Mouse (Mus musculus) liver, embryonic 11.5 days (tissue): ENCODE measurements around the gene Tbc1d1. TPM values are rescaled to one million over a fixed set of nuclear protein-coding genes. Genes with fewer than 3 reads are reported as not detected.

Experiments used
- ATAC-seq: fragments of 200-750 bp; cut with Nextera tagmentation; replicated peaks from 2 replicates; pipeline ENCODE4 v1.8.0; 2017; ENCODE audit warnings: moderate number of reproducible peaks, mild to moderate bottlenecking, moderate TSS enrichment, moderate library complexity; ENCODE audit not compliant: low FRiP score
- DNase-seq: peaks from one replicate; pipeline ENCODE4 v3.0.0-alpha.2; 2017; ENCODE audit warnings: low spot score
- H3K27ac ChIP-seq: fragments of 300-500 bp; sonication (generic); 2 replicates; pipeline ENCODE4 v1.5.1; 2014; ENCODE audit warnings: mild to moderate bottlenecking, low read depth, low read length, control low read depth
- H3K27me3 ChIP-seq: fragments of 300-500 bp; sonication (generic); replicated peaks from 2 replicates; pipeline ENCODE4 v1.6.1; 2014; ENCODE audit warnings: low read length, mixed read lengths; ENCODE audit not compliant: control insufficient read depth, insufficient read depth
- H3K36me3 ChIP-seq: fragments of 300-500 bp; sonication (generic); 2 replicates; pipeline ENCODE4 v1.6.1; 2014; ENCODE audit warnings: mild to moderate bottlenecking, low read length, moderate library complexity, mixed read lengths; ENCODE audit not compliant: control insufficient read depth, insufficient read depth
- H3K4me1 ChIP-seq: fragments of 300-500 bp; sonication (generic); replicated peaks from 2 replicates; pipeline ENCODE4 v1.6.1; 2014; ENCODE audit warnings: low read length, mixed read lengths; ENCODE audit not compliant: control insufficient read depth, insufficient read depth
- H3K4me2 ChIP-seq: fragments of 300-500 bp; sonication (generic); 2 replicates; pipeline ENCODE4 v1.6.1; 2014; ENCODE audit warnings: mild to moderate bottlenecking, control low read depth, moderate library complexity
- H3K4me3 ChIP-seq: fragments of 300-500 bp; sonication (generic); 2 replicates; pipeline ENCODE4 v1.5.1; 2014; ENCODE audit warnings: low read depth, low read length, control low read depth
- H3K9ac ChIP-seq: fragments of 300-500 bp; sonication (generic); 2 replicates; pipeline ENCODE4 v1.6.1; 2014; ENCODE audit warnings: low read depth, low read length, control low read depth
- H3K9me3 ChIP-seq: fragments of 300-500 bp; sonication (generic); 2 replicates; pipeline ENCODE4 v1.6.1; 2016; ENCODE audit warnings: low read length, inconsistent platforms, mixed read lengths; ENCODE audit not compliant: control insufficient read depth
- WGBS: fragments of 180-500 bp; shearing (Covaris S2); extraction: QIAGEN DNeasy Blood & Tissue Kit; methylation state at CpG from one replicate; pipeline ENCODE4 v1.1.7; 2014; 5-methylcytosine and 5-hydroxymethylcytosine counted together
- polyA plus RNA-seq: library from polyadenylated mRNA; unstranded; fragments of >200 nt; fragmentation: Nextera tagmentation; extraction: Ambion mirVana; gene quantifications from 2 replicates; pipeline ENCODE4 v1.2.1, GENCODE M21; 2014

Tbc1d1 gene
- polyA plus RNA-seq, 1 experiment from 2014 or later = 25.6 TPM

GRCm38 (mm10) chr5:64190892-64191291 lies 34.8 kb downstream of the Tbc1d1 start:
- Histone ChIP-seq H3K27ac (no peak overlapping the region), H3K4me3 (no peak overlapping the region), H3K4me2 (no peak overlapping the region), H3K27me3 (no peaks in the 10 kb centered on the region), H3K36me3 (no peaks in the 10 kb centered on the region; the same call in 1 of the 2 replicates), H3K9me3 (peaks cover 6% of the 10 kb centered on the region; the same call in 1 of the 2 replicates), H3K4me1 (no peaks in the 10 kb centered on the region), H3K9ac (no peak overlapping the region)
- DNase-seq (no peak), ATAC-seq (no peak)
- WGBS = 94% methylated on average over 5 of the region's 5 CpGs

DNA sequence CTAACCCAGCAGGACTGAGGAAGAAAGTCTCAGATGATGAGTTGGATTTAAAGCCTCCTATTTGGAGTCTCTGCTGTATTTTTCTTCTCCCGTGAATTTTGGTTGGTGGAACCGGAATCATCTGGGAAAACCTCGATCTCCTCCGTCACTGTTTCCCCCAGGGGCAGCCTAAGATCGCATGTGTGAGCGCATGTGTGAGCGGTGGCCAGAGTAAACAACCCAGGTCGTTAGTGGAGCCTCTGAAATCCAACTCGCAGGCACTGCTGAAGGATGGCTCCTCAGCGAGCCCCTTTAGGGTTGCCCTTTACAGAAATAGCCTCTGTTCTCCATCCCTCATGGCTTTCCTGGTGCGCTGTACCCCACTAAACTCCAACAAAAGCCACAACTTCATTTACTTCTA lies 37.2 kb downstream of the Tbc1d1 start:
- WGBS = 61% methylated on average over 11 of the region's 11 CpGs
- DNase-seq (no peak), ATAC-seq (no peak)
- Histone ChIP-seq H3K27ac (no peak overlapping the region), H3K9ac (no peak overlapping the region), H3K4me2 (no peak overlapping the region), H3K4me1 (no peaks in the 10 kb centered on the region), H3K36me3 (no peaks in the 10 kb centered on the region; the same call in 1 of the 2 replicates), H3K4me3 (no peak overlapping the region), H3K9me3 (peaks cover 6% of the 10 kb centered on the region; the same call in 1 of the 2 replicates), H3K27me3 (no peaks in the 10 kb centered on the region)

GRCm38 (mm10) chr5:64196250-64196865 lies 40.3 kb downstream of the Tbc1d1 start:
- no peak overlapping the region for H3K9ac ChIP-seq
- ATAC-seq = no peak
- no peaks in the 10 kb centered on the region for H3K9me3 ChIP-seq
- WGBS = 96% methylated on average over 1 of the region's 1 CpGs
- H3K4me2 ChIP-seq = no peak overlapping the region
- H3K27ac ChIP-seq = no peak overlapping the region
- no peaks in the 10 kb centered on the region for H3K27me3 ChIP-seq
- no peaks in the 10 kb centered on the region for H3K36me3 ChIP-seq
- H3K4me3 ChIP-seq = no peak overlapping the region
- H3K4me1 ChIP-seq = no peaks in the 10 kb centered on the region
- DNase-seq = no peak

DNA sequence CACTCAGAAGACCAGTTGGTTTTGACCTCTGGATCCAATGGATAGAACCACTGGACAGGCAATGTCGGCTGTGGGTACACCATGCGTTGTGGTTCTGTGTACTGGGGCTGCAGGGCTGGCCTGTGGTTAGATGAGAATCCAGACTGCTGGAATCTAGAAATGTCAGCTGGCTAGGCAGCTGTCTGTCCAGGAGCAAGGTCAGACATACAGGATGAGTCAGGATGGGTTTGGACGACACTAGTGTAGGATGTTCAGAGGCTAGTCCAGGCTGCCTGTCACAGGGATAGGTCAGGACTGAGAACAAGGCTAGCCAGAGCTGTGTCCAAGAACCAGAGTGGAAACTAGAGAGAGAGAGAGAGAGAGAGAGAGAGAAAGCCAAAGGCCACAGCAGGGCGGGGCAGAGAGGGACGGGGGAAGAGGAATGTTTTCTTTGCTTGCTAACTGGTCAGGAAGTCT lies 40.8 kb downstream of the Tbc1d1 start:
- Histone ChIP-seq H3K4me3 (no peak overlapping the region), H3K36me3 (no peaks in the 10 kb centered on the region), H3K4me2 (no peak overlapping the region), H3K27ac (no peak overlapping the region), H3K9ac (no peak overlapping the region), H3K9me3 (no peaks in the 10 kb centered on the region), H3K4me1 (no peaks in the 10 kb centered on the region), H3K27me3 (no peaks in the 10 kb centered on the region)
- ATAC-seq (no peak), DNase-seq (no peak)
- WGBS = 67% methylated on average over 5 of the region's 5 CpGs

DNA sequence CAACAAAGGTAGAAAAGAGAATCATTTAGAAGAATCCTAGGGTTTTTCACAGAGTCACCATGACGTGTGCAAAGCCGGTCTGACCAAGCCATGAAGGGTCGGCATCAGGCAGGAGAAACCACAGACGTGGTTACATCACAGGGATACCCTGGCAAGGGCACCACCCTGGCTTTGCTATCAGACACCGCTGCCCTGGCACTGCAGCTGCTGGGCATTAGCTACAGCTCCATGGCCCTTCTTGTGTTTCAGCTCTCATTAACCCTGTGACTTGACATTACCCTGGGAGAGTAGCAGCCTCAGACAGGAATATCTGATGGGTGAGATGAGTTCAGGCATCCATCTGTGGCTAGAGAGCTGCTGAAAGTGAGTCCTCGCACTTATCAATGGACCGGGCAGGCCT lies 42.5 kb downstream of the Tbc1d1 start:
- no peaks in the 10 kb centered on the region for H3K4me1 ChIP-seq
- no peak overlapping the region for H3K4me2 ChIP-seq
- no peaks in the 10 kb centered on the region for H3K36me3 ChIP-seq
- H3K4me3 ChIP-seq = no peak overlapping the region
- DNase-seq (no peak), ATAC-seq (no peak)
- no peak overlapping the region for H3K27ac ChIP-seq
- H3K9ac ChIP-seq = no peak overlapping the region
- WGBS = 85% methylated on average over 7 of the region's 7 CpGs
- H3K9me3 ChIP-seq = no peaks in the 10 kb centered on the region
- H3K27me3 ChIP-seq = no peaks in the 10 kb centered on the region

GRCm38 (mm10) chr5:64201071-64201470 lies 45.0 kb downstream of the Tbc1d1 start:
- no peak overlapping the region for H3K27ac ChIP-seq
- H3K9me3 ChIP-seq = no peaks in the 10 kb centered on the region
- no peaks in the 10 kb centered on the region for H3K27me3 ChIP-seq
- no peak overlapping the region for H3K4me2 ChIP-seq
- no peaks in the 10 kb centered on the region for H3K4me1 ChIP-seq
- no peak overlapping the region for H3K4me3 ChIP-seq
- DNase-seq = no peak
- H3K9ac ChIP-seq = no peak overlapping the region
- WGBS = 51% methylated on average over 5 of the region's 5 CpGs
- H3K36me3 ChIP-seq = no peaks in the 10 kb centered on the region
- no peak for ATAC-seq

DNA sequence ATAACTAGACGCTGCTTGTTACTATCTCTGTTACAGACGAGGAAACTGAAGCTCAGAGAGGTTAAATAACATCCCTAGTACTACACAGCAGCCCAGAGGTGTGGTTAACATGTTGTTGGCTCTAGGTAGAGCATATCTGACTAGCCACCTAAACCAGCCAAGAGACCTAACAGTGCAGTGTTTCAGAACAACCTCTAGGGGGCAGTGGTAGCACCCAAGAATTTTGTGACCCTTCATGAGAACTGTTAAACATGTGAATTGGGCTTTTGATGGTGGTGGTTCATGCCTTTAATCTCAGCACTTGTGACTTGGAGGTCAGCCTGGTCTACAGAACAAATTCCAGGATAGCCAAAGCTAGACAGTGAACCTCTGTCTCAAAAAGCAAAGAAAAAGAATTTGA lies 46.2 kb downstream of the Tbc1d1 start:
- H3K4me2 ChIP-seq = no peak overlapping the region
- 34% methylated on average over 2 of the region's 2 CpGs for WGBS

DNA sequence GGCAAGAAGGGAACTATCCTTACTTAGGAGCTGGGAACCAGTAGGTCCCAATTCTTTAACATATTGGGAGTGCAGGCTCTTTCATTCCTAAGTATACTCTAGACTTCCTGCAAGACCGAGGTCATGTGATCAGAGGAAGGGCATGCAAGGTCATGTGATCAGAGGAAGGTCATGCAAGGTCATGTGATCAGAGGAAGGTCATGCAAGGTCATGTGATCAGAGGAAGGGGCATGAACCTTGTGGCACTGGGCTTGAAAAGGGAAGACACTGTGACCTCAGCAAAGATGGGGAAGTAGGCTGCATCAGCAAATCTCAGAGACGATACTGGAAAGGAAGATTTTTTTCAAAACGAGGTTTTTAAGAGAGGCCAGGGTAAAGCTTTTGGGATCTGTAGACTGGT lies 49.5 kb downstream of the Tbc1d1 start:
- WGBS = 61% methylated on average over 3 of the region's 3 CpGs
- H3K27me3 ChIP-seq = no peaks in the 10 kb centered on the region
- no peaks in the 10 kb centered on the region for H3K36me3 ChIP-seq
- no peaks in the 10 kb centered on the region for H3K4me1 ChIP-seq
- H3K9me3 ChIP-seq = no peaks in the 10 kb centered on the region
- no peak overlapping the region for H3K27ac ChIP-seq
- no peak overlapping the region for H3K9ac ChIP-seq
- no peak overlapping the region for H3K4me3 ChIP-seq
- ATAC-seq (no peak), DNase-seq (no peak)
- H3K4me2 ChIP-seq = no peak overlapping the region

More for the DNA sequence above, 46.2 kb downstream of the Tbc1d1 start:
- Histone ChIP-seq H3K9ac (no peak overlapping the region), H3K9me3 (no peaks in the 10 kb centered on the region), H3K36me3 (no peaks in the 10 kb centered on the region), H3K4me3 (no peak overlapping the region), H3K27ac (no peak overlapping the region), H3K4me1 (no peaks in the 10 kb centered on the region), H3K27me3 (no peaks in the 10 kb centered on the region)
- ATAC-seq = peak; percentile 36; the same call in 1 of the 2 replicates
- peak; percentile 41 for DNase-seq

GRCm38 (mm10) chr5:64206431-64206830 lies 50.3 kb downstream of the Tbc1d1 start:
- Histone ChIP-seq H3K4me1 (no peaks in the 10 kb centered on the region), H3K36me3 (no peaks in the 10 kb centered on the region), H3K4me2 (no peak overlapping the region), H3K9ac (no peak overlapping the region), H3K27ac (no peak overlapping the region), H3K27me3 (no peaks in the 10 kb centered on the region), H3K9me3 (no peaks in the 10 kb centered on the region), H3K4me3 (no peak overlapping the region)
- ATAC-seq (no peak), DNase-seq (no peak)
- 67% methylated on average over 3 of the region's 3 CpGs for WGBS
